Mouse (Mus musculus) liver, postnatal 0 days (tissue): ENCODE data around the gene Spaca3. TPM values are rescaled to one million over a fixed set of nuclear protein-coding genes. Genes with fewer than 3 reads are reported as not detected.

Experiments
- ATAC-seq: fragments of 200-750 bp; cut with Nextera tagmentation; 2 replicates; pipeline ENCODE4 v1.8.0; 2017; ENCODE audit warnings: mild to moderate bottlenecking, moderate library complexity
- DNase-seq: peaks from one replicate; pipeline ENCODE4 v3.0.0-alpha.2; 2016
- H3K27ac ChIP-seq: fragments of 300-500 bp; sonication (generic); 2 replicates; pipeline ENCODE4 v1.5.1; 2014; ENCODE audit warnings: antibody characterized with exemption, moderate library complexity, mild to moderate bottlenecking, low read depth
- H3K27me3 ChIP-seq: fragments of 300-500 bp; sonication (generic); 2 replicates; pipeline ENCODE4 v1.6.1; 2014; ENCODE audit warnings: low read length, control low read depth, mixed read lengths; ENCODE audit not compliant: insufficient read depth
- H3K36me3 ChIP-seq: fragments of 300-500 bp; sonication (generic); replicated peaks from 2 replicates; pipeline ENCODE4 v1.6.1; 2014; ENCODE audit warnings: mild to moderate bottlenecking, control low read depth, low read length, moderate library complexity, mixed read lengths; ENCODE audit not compliant: insufficient read depth
- H3K4me1 ChIP-seq: fragments of 300-500 bp; sonication (generic); 2 replicates; pipeline ENCODE4 v1.6.1; 2014; ENCODE audit warnings: antibody characterized with exemption, mild to moderate bottlenecking, control low read depth; ENCODE audit not compliant: insufficient read depth
- H3K4me2 ChIP-seq: fragments of 300-500 bp; sonication (generic); 2 replicates; pipeline ENCODE4 v1.6.1; 2014; ENCODE audit warnings: low read depth, mild to moderate bottlenecking, low read length, moderate library complexity, mixed read lengths
- H3K4me3 ChIP-seq: fragments of 300-500 bp; sonication (generic); 2 replicates; pipeline ENCODE4 v1.5.1; 2014; ENCODE audit warnings: low read depth, low read length
- H3K9ac ChIP-seq: fragments of 300-500 bp; sonication (generic); replicated peaks from 2 replicates; pipeline ENCODE4 v1.6.1; 2014; ENCODE audit warnings: mild to moderate bottlenecking, moderate library complexity
- H3K9me3 ChIP-seq: fragments of 300-500 bp; sonication (generic); 2 replicates; pipeline ENCODE4 v1.6.1; 2016; ENCODE audit warnings: mild to moderate bottlenecking, control low read depth, low read length, mixed read lengths
- CTCF ChIP-seq: sonication (generic); IDR thresholded peaks from 2 replicates; pipeline ENCODE4 v1.5.1; 2016; ENCODE audit warnings: antibody characterized with exemption, low read depth
- EP300 ChIP-seq: IDR thresholded peaks from 2 replicates; pipeline ENCODE4 v1.6.1; 2016; ENCODE audit warnings: antibody characterized with exemption, low read depth, mild to moderate bottlenecking
- WGBS: fragments of 180-500 bp; shearing (Covaris S2); extraction: QIAGEN DNeasy Blood & Tissue Kit; methylation state at CpG from one replicate; pipeline ENCODE4 v1.1.7; 2014; ENCODE audit not compliant: insufficient replicate concordance; 5-methylcytosine and 5-hydroxymethylcytosine counted together
- polyA plus RNA-seq: library from polyadenylated mRNA; unstranded; fragments of >200 nt; fragmentation: Nextera tagmentation; extraction: Ambion mirVana; gene quantifications from 2 replicates; pipeline ENCODE4 v1.2.1, GENCODE M21; 2015

Spaca3 gene
- polyA plus RNA-seq, 1 experiment from 2014 or later = not detected

- 16% methylated on average over 7 of the region's 7 CpGs for WGBS
Observed at GRCm38 (mm10) chr11:80889336-80890063, 31.3 kb downstream of the Spaca3 start.

GRCm38 (mm10) chr11:80895853-80896252 lies 37.7 kb downstream of the Spaca3 start:
- DNase-seq = no peak

More at GRCm38 (mm10) chr11:80889336-80890063, 31.3 kb downstream of the Spaca3 start:
- no peak for DNase-seq
- no peak for ATAC-seq
- peaks cover 9% of the 10 kb centered on the region for H3K27me3 ChIP-seq
- no peak overlapping the region for H3K27ac ChIP-seq
- no peak overlapping the region for H3K4me3 ChIP-seq
- H3K9ac ChIP-seq = no peak overlapping the region
- no peak overlapping the region for H3K4me2 ChIP-seq
- TF ChIP-seq EP300 = no peak
- no peak for TF ChIP-seq CTCF
- H3K9me3 ChIP-seq = no peaks in the 10 kb centered on the region
- no peaks in the 10 kb centered on the region for H3K4me1 ChIP-seq
- no peaks in the 10 kb centered on the region for H3K36me3 ChIP-seq

GRCm38 (mm10) chr11:80900555-80900954 lies 42.4 kb downstream of the Spaca3 start:
- WGBS = 75% methylated on average over 4 of the region's 4 CpGs
- H3K4me3 ChIP-seq = no peak overlapping the region
- no peaks in the 10 kb centered on the region for H3K4me1 ChIP-seq
- ATAC-seq (no peak), DNase-seq (no peak)
- no peaks in the 10 kb centered on the region for H3K27me3 ChIP-seq
- no peaks in the 10 kb centered on the region for H3K9me3 ChIP-seq
- H3K9ac ChIP-seq = no peak overlapping the region
- no peak overlapping the region for H3K27ac ChIP-seq
- H3K36me3 ChIP-seq = no peaks in the 10 kb centered on the region
- TF ChIP-seq CTCF (no peak), EP300 (no peak)
- H3K4me2 ChIP-seq = no peak overlapping the region

More at GRCm38 (mm10) chr11:80895853-80896252, 37.7 kb downstream of the Spaca3 start:
- Histone ChIP-seq H3K27ac (no peak overlapping the region), H3K4me1 (no peaks in the 10 kb centered on the region), H3K9ac (no peak overlapping the region), H3K36me3 (no peaks in the 10 kb centered on the region), H3K4me3 (no peak overlapping the region), H3K27me3 (peaks cover 4% of the 10 kb centered on the region; the same call in 1 of the 2 replicates), H3K4me2 (no peak overlapping the region), H3K9me3 (no peaks in the 10 kb centered on the region)
- no peak for ATAC-seq
- TF ChIP-seq CTCF = no peak
- TF ChIP-seq EP300 = no peak
- 78% methylated on average over 3 of the region's 3 CpGs for whole genome bisulfite sequencing

GRCm38 (mm10) chr11:80902664-80903063 lies 44.5 kb downstream of the Spaca3 start:
- no peak for TF ChIP-seq CTCF
- TF ChIP-seq EP300 = no peak
- H3K27me3 ChIP-seq = no peaks in the 10 kb centered on the region
- H3K4me1 ChIP-seq = no peaks in the 10 kb centered on the region
- H3K4me2 ChIP-seq = no peak overlapping the region
- WGBS = 54% methylated on average over 7 of the region's 7 CpGs
- ATAC-seq (no peak), DNase-seq (no peak)
- no peaks in the 10 kb centered on the region for H3K36me3 ChIP-seq
- H3K4me3 ChIP-seq = no peak overlapping the region
- no peaks in the 10 kb centered on the region for H3K9me3 ChIP-seq
- no peak overlapping the region for H3K27ac ChIP-seq
- H3K9ac ChIP-seq = no peak overlapping the region

GRCm38 (mm10) chr11:80903426-80903825 lies 45.3 kb downstream of the Spaca3 start:
- no peaks in the 10 kb centered on the region for H3K9me3 ChIP-seq
- no peaks in the 10 kb centered on the region for H3K27me3 ChIP-seq
- ATAC-seq (no peak), DNase-seq (no peak)
- H3K4me2 ChIP-seq = no peak overlapping the region
- H3K4me3 ChIP-seq = no peak overlapping the region
- WGBS = 87% methylated on average over 10 of the region's 10 CpGs
- H3K36me3 ChIP-seq = no peaks in the 10 kb centered on the region
- no peak overlapping the region for H3K27ac ChIP-seq
- H3K9ac ChIP-seq = no peak overlapping the region
- no peaks in the 10 kb centered on the region for H3K4me1 ChIP-seq
- TF ChIP-seq EP300 = no peak
- TF ChIP-seq CTCF = no peak

- no peaks in the 10 kb centered on the region for H3K4me1 ChIP-seq
- no peak overlapping the region for H3K4me2 ChIP-seq
- no peak overlapping the region for H3K9ac ChIP-seq
- TF ChIP-seq EP300 (no peak), CTCF (no peak)
- H3K27ac ChIP-seq = no peak overlapping the region
- ATAC-seq = peak; percentile 41; the same call in 1 of the 2 replicates
- no peaks in the 10 kb centered on the region for H3K36me3 ChIP-seq
- WGBS = 76% methylated on average over 2 of the region's 2 CpGs
- H3K9me3 ChIP-seq = no peaks in the 10 kb centered on the region
- H3K4me3 ChIP-seq = no peak overlapping the region
- DNase-seq = no peak
- no peaks in the 10 kb centered on the region for H3K27me3 ChIP-seq
Observed at GRCm38 (mm10) chr11:80904559-80904958, 46.4 kb downstream of the Spaca3 start.
